Comparison of ENCODE assay signal across 8 mouse cellular contexts in the genomic region with DNA sequence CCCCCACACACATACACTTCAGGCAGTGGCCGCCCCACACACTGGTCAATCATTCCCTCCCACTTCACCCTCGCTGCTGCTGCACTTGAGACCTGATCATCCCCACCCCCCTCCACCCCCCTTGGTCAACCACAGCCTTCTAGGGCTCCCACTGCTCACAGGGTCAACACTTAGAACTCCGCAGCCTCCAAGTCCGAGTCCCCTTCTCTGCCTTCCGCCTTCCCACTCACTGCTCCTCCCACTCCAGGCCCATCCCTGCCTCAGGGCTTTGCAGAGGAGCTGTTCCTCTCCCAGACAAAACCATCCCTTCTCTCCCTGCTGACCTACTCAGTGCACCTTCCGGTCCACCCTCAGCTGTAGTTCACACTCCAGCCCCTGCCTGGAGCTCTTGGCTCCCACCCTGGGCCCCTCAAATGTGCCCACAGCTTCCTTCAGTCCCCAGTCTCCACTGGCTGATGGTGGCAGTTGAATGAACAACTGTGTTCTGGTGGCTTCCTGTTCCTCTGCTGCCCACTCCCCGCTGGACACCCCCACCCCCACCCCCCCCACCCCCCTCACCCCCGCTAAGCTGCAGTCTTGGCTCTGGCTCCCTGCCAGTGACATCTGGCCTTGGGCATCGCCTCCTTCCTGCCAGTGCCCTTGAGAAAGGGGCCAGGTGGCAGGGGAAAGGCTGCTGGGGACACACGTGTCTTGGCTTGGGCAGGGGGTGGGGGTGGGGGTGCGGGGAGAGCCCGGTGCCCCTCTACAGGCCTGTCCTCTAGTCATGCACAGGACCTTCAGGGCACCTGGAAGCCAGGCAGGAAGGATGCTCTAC. TPM values are rescaled to one million over a fixed set of nuclear protein-coding genes. Genes with fewer than 3 reads are reported as not detected.
DNase-seq lines count a peak whose midpoint lies in the region; ATAC-seq and TF ChIP-seq lines count a peak whose summit lies in the region.

No protein-coding gene starts in this region.

- H3K27ac ChIP-seq in forebrain, embryonic 12.5 days: 0 out of 2 replicates have a peak overlapping the region, but pooled peaks have one; percentile 37
- peak overlapping the region; percentile 73 for H3K27ac ChIP-seq in hindbrain, embryonic 13.5 days
- peak overlapping the region; percentile 83 for H3K27ac ChIP-seq in lung, embryonic 14.5 days (ENCODE audit: low read depth)

- peaks cover 93% of the 10 kb centered on the region for H3K27me3 ChIP-seq in forebrain, embryonic 12.5 days
- peaks cover 80% of the 10 kb centered on the region for H3K27me3 ChIP-seq in hindbrain, embryonic 13.5 days
- H3K27me3 ChIP-seq in lung, embryonic 14.5 days (ENCODE audit: insufficient read depth, low read length): peaks cover 17% of the 10 kb centered on the region; the same call in 1 of the 2 replicates

- ATAC-seq in forebrain, embryonic 12.5 days (ENCODE audit: low FRiP score): no peak
- peak; percentile 26 for ATAC-seq in hindbrain, embryonic 13.5 days (ENCODE audit: low FRiP score)
- ATAC-seq in lung, embryonic 14.5 days (ENCODE audit: insufficient read depth): peak; percentile 51

- H3K9ac ChIP-seq in forebrain, embryonic 12.5 days: peak overlapping the region; percentile 33; the same call in 1 of the 2 replicates
- peak overlapping the region; percentile 49; the same call in 1 of the 2 replicates for H3K9ac ChIP-seq in hindbrain, embryonic 13.5 days
- H3K9ac ChIP-seq in lung, embryonic 14.5 days: peak overlapping the region; percentile 34

- 10% methylated on average over 10 of the region's 12 CpGs for WGBS in forebrain, embryonic 12.5 days
- 1% methylated on average over 12 of the region's 12 CpGs for WGBS in hindbrain, embryonic 13.5 days
- 3% methylated on average over 12 of the region's 12 CpGs for WGBS in lung, embryonic 14.5 days

- H3K4me2 ChIP-seq in forebrain, embryonic 12.5 days: peak overlapping the region; percentile 35
- peak overlapping the region; percentile 40 for H3K4me2 ChIP-seq in hindbrain, embryonic 13.5 days
- peak overlapping the region; percentile 60 for H3K4me2 ChIP-seq in lung, embryonic 14.5 days

- no peaks in the 10 kb centered on the region for H3K9me3 ChIP-seq in forebrain, embryonic 12.5 days
- no peaks in the 10 kb centered on the region for H3K9me3 ChIP-seq in hindbrain, embryonic 13.5 days
- no peaks in the 10 kb centered on the region for H3K9me3 ChIP-seq in lung, embryonic 14.5 days (ENCODE audit: low read depth, low read length)

- peak overlapping the region; percentile 14; the same call in 1 of the 2 replicates for H3K4me3 ChIP-seq in forebrain, embryonic 12.5 days (replicated peaks)
- H3K4me3 ChIP-seq in hindbrain, embryonic 13.5 days: no peak overlapping the region
- peak overlapping the region; percentile 25 for H3K4me3 ChIP-seq in lung, embryonic 14.5 days (ENCODE audit: low read depth, low read length)

- no peaks in the 10 kb centered on the region for H3K36me3 ChIP-seq in forebrain, embryonic 12.5 days (replicated peaks)
- H3K36me3 ChIP-seq in hindbrain, embryonic 13.5 days: no peaks in the 10 kb centered on the region
- no peaks in the 10 kb centered on the region for H3K36me3 ChIP-seq in lung, embryonic 14.5 days (ENCODE audit: insufficient read depth)

- peak; percentile 79 to 83 for DNase-seq in cerebellum, postnatal 10 days
- no peak for DNase-seq in cerebellum, adult 9-10 months
- DNase-seq in NIH3T3 (ENCODE audit: low read depth): peak; percentile 97
- peak; percentile 62 for DNase-seq in lung, embryonic 14.5 days
- DNase-seq in retina, embryonic 14.5 days (ENCODE audit: low spot score): peak; percentile 27
- no peak for DNase-seq in T-cell, adult 2 months (ENCODE audit: low spot score)

- no peak for TF ChIP-seq CTCF in lung, embryonic 14.5 days (IDR thresholded peaks at IDR 0.05; ENCODE audit: low read depth)

- H3K4me1 ChIP-seq in forebrain, embryonic 12.5 days: peaks cover 46% of the 10 kb centered on the region
- peaks cover 50% of the 10 kb centered on the region for H3K4me1 ChIP-seq in hindbrain, embryonic 13.5 days (replicated peaks)
- H3K4me1 ChIP-seq in lung, embryonic 14.5 days (ENCODE audit: insufficient read depth): peaks cover 21% of the 10 kb centered on the region

RNA-seq across cellular contexts. Expression of gene Tle6, which starts 3.5 kb away (rescaled TPM):
- polyA plus RNA-seq in forebrain, embryonic 12.5 days (2016; fragmentation: Nextera tagmentation; extraction: Ambion mirVana): 3.1 and 4.3 TPM in 2 replicates
- polyA plus RNA-seq in hindbrain, embryonic 13.5 days (2015; fragmentation: Nextera tagmentation; extraction: Ambion mirVana): 3.0 and 4.2 TPM in 2 replicates
- polyA plus RNA-seq in lung, embryonic 14.5 days (2014; fragmentation: Nextera tagmentation; extraction: Ambion mirVana): 24.1 and 25.2 TPM in 2 replicates

RNA-seq across cellular contexts. Expression of gene BC025920, which starts 8.7 kb away (rescaled TPM):
- polyA plus RNA-seq in forebrain, embryonic 12.5 days (2016; fragmentation: Nextera tagmentation; extraction: Ambion mirVana): 2.2 and 2.7 TPM in 2 replicates
- polyA plus RNA-seq in hindbrain, embryonic 13.5 days (2015; fragmentation: Nextera tagmentation; extraction: Ambion mirVana): 1.8 and 2.7 TPM in 2 replicates
- 0.58 and 0.61 TPM in 2 replicates for polyA plus RNA-seq in lung, embryonic 14.5 days (2014; fragmentation: Nextera tagmentation; extraction: Ambion mirVana)

RNA-seq across cellular contexts. Expression of gene Tle2, which starts 23.0 kb away (rescaled TPM):
- 14.3 and 16.5 TPM in 2 replicates for polyA plus RNA-seq in forebrain, embryonic 12.5 days (2016; fragmentation: Nextera tagmentation; extraction: Ambion mirVana)
- polyA plus RNA-seq in hindbrain, embryonic 13.5 days (2015; fragmentation: Nextera tagmentation; extraction: Ambion mirVana): 27.7 and 28.9 TPM in 2 replicates
- polyA plus RNA-seq in lung, embryonic 14.5 days (2014; fragmentation: Nextera tagmentation; extraction: Ambion mirVana): 27.5 and 32.5 TPM in 2 replicates

RNA-seq across cellular contexts. Expression of gene Sirt6, which starts 30.3 kb away (rescaled TPM):
- 50.7 and 52.6 TPM in 2 replicates for polyA plus RNA-seq in forebrain, embryonic 12.5 days (2016; fragmentation: Nextera tagmentation; extraction: Ambion mirVana)
- polyA plus RNA-seq in hindbrain, embryonic 13.5 days (2015; fragmentation: Nextera tagmentation; extraction: Ambion mirVana): 57.7 and 63.8 TPM in 2 replicates
- 35.8 and 39.3 TPM in 2 replicates for polyA plus RNA-seq in lung, embryonic 14.5 days (2014; fragmentation: Nextera tagmentation; extraction: Ambion mirVana)

RNA-seq across cellular contexts. Expression of gene Ankrd24, which starts 31.0 kb away (rescaled TPM):
- polyA plus RNA-seq in forebrain, embryonic 12.5 days (2016; fragmentation: Nextera tagmentation; extraction: Ambion mirVana): 6.2 and 7.4 TPM in 2 replicates
- 11.7 and 13.5 TPM in 2 replicates for polyA plus RNA-seq in hindbrain, embryonic 13.5 days (2015; fragmentation: Nextera tagmentation; extraction: Ambion mirVana)
- polyA plus RNA-seq in lung, embryonic 14.5 days (2014; fragmentation: Nextera tagmentation; extraction: Ambion mirVana): 6.1 and 7.3 TPM in 2 replicates

Comparison
In these comparisons a context has a peak if more than half of its experiments do, and no peak if none do; other contexts are left out.
1. DNase-seq: peak in cerebellum, postnatal 10 days (2 of 2), NIH3T3 (single experiment), lung, embryonic 14.5 days (single experiment) and retina, embryonic 14.5 days (single experiment); none in cerebellum, adult 9-10 months (single experiment) and T-cell, adult 2 months (single experiment).
2. Peak in every context shown above with its lines, with median percentiles within 50 percentile points of each other: H3K27ac ChIP-seq, H3K4me2 ChIP-seq and H3K9ac ChIP-seq.